Mouse (Mus musculus): ENCODE measurements around the gene Fgfr1op2.
A peak's percentile ranks its signal among the peaks of the same experiment; 100 is the strongest.

Gene Fgfr1op2

GRCm38 (mm10) chr6:146603651-146604050 is 26.6 kb downstream of the Fgfr1op2 start:
- no peak for DNase-seq (ENCODE audit: low read depth)

DNA sequence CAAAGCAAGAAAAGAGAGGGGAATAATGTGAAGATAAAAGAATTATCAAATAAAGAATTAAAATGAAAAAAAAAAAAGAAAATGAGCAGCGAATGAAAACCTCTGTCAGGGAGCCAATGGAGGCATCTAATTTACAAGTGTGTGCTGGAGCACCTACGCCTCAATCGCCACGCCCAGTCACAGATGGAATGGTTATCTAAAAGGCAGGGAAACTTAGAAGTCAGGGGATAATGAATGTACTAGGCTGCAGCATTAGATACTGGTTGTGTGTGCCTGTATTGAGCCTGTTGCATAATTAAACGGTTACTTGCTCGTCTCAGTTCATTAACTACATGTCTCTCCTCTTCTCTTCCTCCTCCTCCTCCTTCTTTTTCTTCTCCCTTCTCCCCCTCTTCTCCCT is 34.4 kb downstream of the Fgfr1op2 start:
- DNase-seq (ENCODE audit: low read depth), result no peak

GRCm38 (mm10) chr6:146611897-146612296 is 34.9 kb downstream of the Fgfr1op2 start:
- DNase-seq (ENCODE audit: low read depth), result no peak

DNA sequence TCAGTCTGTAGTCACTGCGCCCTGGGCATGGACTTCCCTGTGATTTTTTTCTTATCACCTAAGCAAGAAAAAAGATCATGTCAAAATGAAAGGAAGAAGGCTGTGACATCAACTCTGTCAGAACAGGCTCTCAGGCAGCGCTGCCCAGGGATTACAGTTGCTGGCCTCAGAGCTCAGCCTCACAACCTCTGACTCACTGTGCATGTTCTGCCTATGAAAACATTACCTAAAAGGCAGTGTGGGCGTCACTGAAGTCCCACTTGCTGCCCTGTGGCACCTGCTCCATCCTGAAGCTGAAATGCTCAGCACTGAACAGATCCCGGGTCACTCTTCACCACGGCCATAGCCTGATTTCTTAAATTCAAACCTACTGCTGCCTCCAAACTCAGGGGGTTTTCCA is 35.7 kb downstream of the Fgfr1op2 start:
- DNase-seq (ENCODE audit: low read depth), result no peak

GRCm38 (mm10) chr6:146613907-146614306 is 36.9 kb downstream of the Fgfr1op2 start:
- no peak for DNase-seq (ENCODE audit: low read depth)

- DNase-seq (ENCODE audit: low read depth), result no peak
Measured at GRCm38 (mm10) chr6:146614541-146614940, 37.5 kb downstream of the Fgfr1op2 start.

- DNase-seq (ENCODE audit: low read depth), result no peak
Measured at GRCm38 (mm10) chr6:146615891-146616290, 38.9 kb downstream of the Fgfr1op2 start.

- DNase-seq (ENCODE audit: low read depth), result no peak
Measured at GRCm38 (mm10) chr6:146616670-146617069, 39.7 kb downstream of the Fgfr1op2 start.

DNA sequence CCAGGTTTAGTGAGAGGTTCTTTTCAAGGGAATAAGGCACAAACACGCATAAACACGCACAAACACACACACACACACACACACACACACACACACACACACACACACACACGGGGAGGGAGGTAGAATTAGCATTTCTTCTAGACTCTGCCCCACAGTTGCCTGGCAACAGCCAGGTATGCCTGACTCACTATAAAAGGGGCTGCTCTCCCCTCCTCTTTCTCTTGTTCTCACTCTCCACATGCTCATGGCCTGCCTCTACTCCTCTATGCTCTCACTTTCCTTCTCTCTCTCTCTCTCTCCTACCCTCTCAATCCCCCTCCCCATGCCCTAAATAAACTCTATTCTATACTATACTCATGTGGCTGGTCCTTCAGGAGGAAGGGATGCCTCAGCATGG is 51.1 kb downstream of the Fgfr1op2 start:
- DNase-seq (ENCODE audit: low read depth), result no peak

GRCm38 (mm10) chr6:146629781-146630756 is 53.1 kb downstream of the Fgfr1op2 start:
- no peak for DNase-seq (ENCODE audit: low read depth)

GRCm38 (mm10) chr6:146630961-146631360 is 54.0 kb downstream of the Fgfr1op2 start:
- DNase-seq (ENCODE audit: low read depth), result no peak

- no peak for DNase-seq (ENCODE audit: low read depth)
Measured at GRCm38 (mm10) chr6:146631847-146632246, 54.8 kb downstream of the Fgfr1op2 start.

GRCm38 (mm10) chr6:146632403-146632802 is 55.4 kb downstream of the Fgfr1op2 start:
- DNase-seq (ENCODE audit: low read depth), result no peak

DNA sequence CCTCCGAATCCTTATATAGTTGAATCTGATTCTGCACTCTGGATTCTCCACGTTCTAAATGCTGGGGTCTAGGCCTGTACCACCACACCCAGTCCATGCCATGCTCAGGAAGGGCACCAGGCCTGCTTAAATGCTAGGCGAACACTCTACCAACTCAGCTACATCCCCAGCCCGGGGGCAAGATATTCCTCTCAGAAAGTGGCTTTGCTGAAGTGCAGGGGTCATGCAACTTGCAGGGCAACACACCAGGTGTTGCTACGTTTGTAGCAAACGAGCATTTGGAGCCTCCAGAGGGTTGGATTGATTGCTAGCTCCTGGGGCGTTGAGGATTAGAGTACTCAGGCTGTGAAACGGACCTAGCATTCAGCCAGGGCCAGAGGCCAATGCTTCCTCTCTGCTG is 56.1 kb downstream of the Fgfr1op2 start:
- DNase-seq (ENCODE audit: low read depth), result no peak

DNA sequence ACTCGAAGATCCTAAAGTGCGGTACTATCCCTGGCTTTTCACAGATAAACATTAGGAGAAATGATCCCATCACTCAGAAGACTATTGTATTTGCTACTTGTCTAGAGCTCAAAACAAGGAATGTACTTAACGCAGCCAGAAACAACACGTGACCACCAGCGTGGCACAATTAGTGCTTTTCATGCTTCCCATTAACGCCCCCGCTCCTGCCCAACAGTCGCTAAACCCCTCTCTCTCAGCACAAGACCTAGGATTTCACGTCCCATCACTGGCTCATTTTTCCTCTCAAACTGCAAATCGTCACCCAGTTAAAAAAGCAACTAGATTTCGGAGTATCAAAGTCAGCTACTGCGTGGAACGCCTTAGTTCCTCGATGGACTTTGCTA is 56.6 kb downstream of the Fgfr1op2 start:
- peak; percentile 22 for DNase-seq (ENCODE audit: low read depth)

GRCm38 (mm10) chr6:146634015-146634722 is 57.2 kb downstream of the Fgfr1op2 start:
- DNase-seq (ENCODE audit: low read depth), result peak; percentile 25

GRCm38 (mm10) chr6:146634759-146635606 is 58.0 kb downstream of the Fgfr1op2 start:
- DNase-seq (ENCODE audit: low read depth), result no peak

GRCm38 (mm10) chr6:146636482-146636881 is 59.5 kb downstream of the Fgfr1op2 start:
- DNase-seq (ENCODE audit: low read depth), result no peak

GRCm38 (mm10) chr6:146640068-146640965 is 63.3 kb downstream of the Fgfr1op2 start:
- DNase-seq (ENCODE audit: low read depth), result no peak

- no peak for DNase-seq (ENCODE audit: low read depth)
Measured at GRCm38 (mm10) chr6:146640991-146641390, 64.0 kb downstream of the Fgfr1op2 start.

DNA sequence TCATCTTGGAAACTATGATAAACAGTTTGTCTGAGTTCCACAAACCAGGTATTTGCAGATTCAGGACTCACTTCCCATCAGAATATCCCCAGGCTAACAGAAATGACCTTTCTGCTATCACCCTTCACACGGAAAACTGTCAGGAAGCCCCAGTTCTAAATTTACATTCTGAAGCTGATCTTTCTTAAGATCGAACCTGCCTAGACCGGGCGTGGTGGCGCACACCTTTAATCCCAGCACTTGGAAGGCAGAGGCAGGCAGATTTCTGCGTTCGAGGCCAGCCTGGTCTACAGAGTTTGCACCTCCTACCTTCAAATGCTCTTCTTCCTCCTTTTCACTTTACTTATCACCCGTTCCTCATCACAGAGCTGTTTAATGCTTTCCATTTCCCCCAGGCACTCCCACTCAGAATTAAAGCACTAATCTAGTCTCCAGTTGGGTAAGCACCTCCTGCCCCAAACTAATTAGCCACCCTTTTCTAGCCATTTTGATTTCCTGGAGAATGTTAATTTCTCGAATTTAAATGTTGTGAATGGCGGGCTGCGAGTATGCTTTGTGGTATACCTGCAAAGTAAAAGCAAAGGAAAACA is 64.7 kb downstream of the Fgfr1op2 start:
- no peak for DNase-seq (ENCODE audit: low read depth)

Data from fibroblast of lung, adult 2 months (primary cell).